Mouse (Mus musculus): ENCODE measurements around the gene Rplp2.

The Rplp2 gene

GRCm38 (mm10) chr7:141482531-141483024, 35.4 kb downstream of the Rplp2 start:
- DNase-seq (ENCODE audit: low spot score) = no peak

GRCm38 (mm10) chr7:141483114-141483653, 36.0 kb downstream of the Rplp2 start:
- DNase-seq (ENCODE audit: low spot score) = no peak

- DNase-seq (ENCODE audit: low spot score) = no peak
Measured at GRCm38 (mm10) chr7:141484186-141485120, 37.3 kb downstream of the Rplp2 start.

- no peak for DNase-seq (ENCODE audit: low spot score)
Measured at GRCm38 (mm10) chr7:141485186-141485585, 38.0 kb downstream of the Rplp2 start.

DNA sequence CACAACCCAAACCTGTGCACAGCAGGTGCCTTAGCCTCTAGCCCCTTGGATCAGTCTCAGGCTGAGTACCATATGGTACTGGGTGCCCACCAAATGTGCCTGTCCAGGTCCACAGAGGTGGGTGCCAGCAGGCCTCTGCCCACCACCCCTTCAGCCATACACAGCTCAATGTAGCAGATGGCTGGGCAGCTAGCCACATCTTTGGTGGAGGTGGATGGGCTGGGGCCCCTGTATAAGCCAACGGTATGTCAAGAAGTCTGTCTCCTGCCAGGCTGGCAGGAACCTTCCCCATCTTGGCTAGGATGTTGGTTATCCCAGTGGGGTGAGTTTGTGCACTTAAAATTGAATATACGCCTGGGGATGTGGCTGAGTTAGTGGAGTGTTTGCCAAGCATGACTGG, 38.4 kb downstream of the Rplp2 start:
- DNase-seq (ENCODE audit: low spot score) = no peak

GRCm38 (mm10) chr7:141486239-141486638, 39.1 kb downstream of the Rplp2 start:
- no peak for DNase-seq (ENCODE audit: low spot score)

DNA sequence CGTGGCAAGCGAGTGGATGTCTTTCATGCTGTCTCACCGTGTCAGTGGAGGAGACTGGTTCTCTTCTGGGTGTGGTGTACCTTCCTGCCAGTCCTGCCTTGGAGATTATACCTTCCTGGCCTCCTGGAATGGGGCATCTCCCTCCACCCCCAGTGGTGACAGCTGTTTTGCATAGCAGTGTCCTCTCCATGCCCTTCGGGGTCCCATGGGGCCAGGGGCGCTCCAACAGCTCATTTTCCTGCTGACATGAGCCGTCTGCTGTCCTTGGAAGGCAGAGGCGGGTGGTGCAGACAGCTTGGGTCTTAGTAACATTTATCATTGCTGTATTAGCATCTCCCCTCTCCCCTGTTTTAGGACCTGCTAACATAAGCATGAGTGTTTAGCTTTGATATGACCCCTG, 40.0 kb downstream of the Rplp2 start:
- no peak for DNase-seq (ENCODE audit: low spot score)

- no peak for DNase-seq (ENCODE audit: low spot score)
Measured at GRCm38 (mm10) chr7:141491151-141491550, 44.0 kb downstream of the Rplp2 start.

DNA sequence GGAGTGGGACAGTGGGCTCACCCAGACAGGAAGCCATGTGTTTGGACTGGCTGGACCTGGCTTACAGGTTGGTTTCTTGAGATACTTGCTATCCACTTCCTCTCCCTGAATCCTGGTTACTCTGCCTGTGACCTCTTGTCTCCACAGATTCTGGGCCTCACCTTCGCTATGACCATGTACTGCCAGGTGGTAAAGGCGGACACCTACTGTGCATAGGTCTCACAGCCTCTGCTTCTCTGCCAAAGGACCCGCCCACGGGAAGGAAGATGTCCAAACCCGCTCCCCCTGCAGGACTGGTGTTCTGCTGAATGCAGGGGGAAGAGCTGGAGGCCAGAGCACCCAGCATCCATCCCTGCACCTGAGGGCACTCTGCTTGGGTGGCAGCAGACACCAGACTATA, 45.6 kb downstream of the Rplp2 start:
- DNase-seq (ENCODE audit: low spot score) = no peak

- DNase-seq (ENCODE audit: low spot score) = no peak
Measured at GRCm38 (mm10) chr7:141493729-141494128, 46.6 kb downstream of the Rplp2 start.

GRCm38 (mm10) chr7:141495379-141495778, 48.2 kb downstream of the Rplp2 start:
- DNase-seq (ENCODE audit: low spot score) = no peak

DNA sequence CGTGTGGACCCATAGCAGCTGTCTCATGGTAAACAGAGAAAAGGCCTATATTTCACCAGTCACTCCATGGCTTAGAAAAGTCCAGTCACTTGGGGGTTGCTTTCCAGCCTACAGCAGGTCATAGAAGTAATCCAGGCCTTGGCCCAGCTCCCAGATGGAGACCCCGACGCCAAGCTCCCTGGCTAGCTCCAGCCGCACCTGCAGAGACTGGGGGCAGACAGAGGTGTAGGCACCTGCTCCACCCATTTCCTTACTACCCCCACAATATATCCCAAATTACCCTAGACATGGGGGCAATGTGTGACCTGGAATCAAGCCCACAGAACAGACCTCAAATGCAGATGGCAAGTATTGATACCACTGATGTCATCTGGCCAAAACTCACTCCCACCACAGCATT, 48.8 kb downstream of the Rplp2 start:
- DNase-seq (ENCODE audit: low spot score) = no peak

GRCm38 (mm10) chr7:141497600-141497999, 50.4 kb downstream of the Rplp2 start:
- no peak for DNase-seq (ENCODE audit: low spot score)
